Mouse (Mus musculus): Measurements from ENCODE around the gene Cysrt1. TPM values are rescaled to one million over a fixed set of nuclear protein-coding genes. Genes with fewer than 3 reads are reported as not detected.

Gene Cysrt1
- polyA plus RNA-seq, 1 experiment from 2014 or later: 0.26 TPM

DNA sequence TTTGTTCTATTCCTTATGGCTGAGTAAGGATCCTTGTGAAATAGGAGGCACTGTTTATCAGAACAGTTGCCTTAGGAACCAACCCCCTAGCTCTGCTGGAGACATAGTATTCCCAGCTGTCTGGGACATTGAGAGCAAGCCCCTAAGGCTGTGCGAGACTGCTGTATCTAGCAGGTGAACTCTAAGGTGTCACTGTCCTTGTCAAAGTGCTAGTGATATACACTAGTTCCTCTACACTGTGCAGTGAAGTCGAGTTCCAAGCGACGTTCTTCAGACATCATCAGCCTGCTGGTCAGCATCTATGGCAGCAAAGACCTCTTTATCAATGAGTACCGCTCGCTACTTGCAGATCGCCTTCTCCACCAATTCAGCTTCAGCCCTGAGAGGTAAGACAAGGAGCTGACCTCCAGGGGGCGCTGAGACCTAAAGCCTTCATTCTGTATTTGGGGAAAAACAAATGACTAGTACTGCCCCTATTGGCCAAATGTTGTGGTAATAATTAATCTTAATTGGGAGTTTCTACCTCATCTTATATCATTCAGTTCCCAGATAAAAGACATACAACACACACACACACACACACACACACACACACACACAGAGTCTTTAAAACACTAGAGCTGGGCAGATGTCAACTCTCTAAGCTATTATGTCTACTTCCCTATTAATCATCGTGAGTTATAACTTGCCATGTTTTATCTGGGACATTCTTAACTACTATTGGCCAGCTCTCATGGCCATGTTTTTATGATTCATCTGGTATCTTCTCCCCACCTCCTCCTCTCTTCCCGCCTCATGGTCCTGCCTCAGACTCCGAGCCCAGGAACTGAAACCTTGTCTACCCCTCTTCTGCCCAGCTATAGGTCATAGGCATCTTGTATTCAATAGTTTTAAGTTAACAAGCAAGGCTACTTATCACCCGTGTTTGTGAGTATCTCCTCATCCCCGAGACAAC, 37.0 kb upstream of the Cysrt1 start:
- Histone ChIP-seq H3K4me1 (peaks cover 2% of the 10 kb centered on the region), H3K36me3 (replicated peaks) (peaks cover 60% of the 10 kb centered on the region), H3K27me3 (replicated peaks) (no peaks in the 10 kb centered on the region), H3K4me3 (no peak overlapping the region), H3K9me3 (no peaks in the 10 kb centered on the region), H3K4me2 (no peak overlapping the region), H3K27ac (no peak overlapping the region), H3K9ac (no peak overlapping the region)
- peak; percentile 41 for ATAC-seq (replicated peaks)
- WGBS: 63% methylated on average over 13 of the region's 13 CpGs

DNA sequence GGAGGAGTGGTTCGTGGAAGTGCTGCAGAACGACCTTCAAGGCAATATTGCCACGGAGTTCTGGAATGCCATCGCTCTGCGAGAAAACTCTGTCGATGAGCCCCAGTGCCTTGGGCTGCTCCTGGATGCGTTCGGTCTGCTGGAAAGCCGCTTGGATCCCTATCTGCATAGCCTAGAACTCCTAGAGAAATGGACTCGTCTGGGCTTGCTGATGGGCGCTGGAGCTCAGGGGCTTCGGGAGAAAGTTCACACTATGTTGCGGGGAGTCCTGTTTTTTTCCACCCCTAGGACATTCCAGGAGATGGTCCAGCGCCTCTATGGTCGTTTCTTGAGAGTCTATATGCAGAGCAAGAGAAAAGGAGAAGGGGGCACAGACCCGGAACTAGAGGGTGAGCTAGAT, 30.8 kb upstream of the Cysrt1 start:
- WGBS: 46% methylated on average over 16 of the region's 16 CpGs
- peak overlapping the region; percentile 83 for H3K27ac ChIP-seq

DNA sequence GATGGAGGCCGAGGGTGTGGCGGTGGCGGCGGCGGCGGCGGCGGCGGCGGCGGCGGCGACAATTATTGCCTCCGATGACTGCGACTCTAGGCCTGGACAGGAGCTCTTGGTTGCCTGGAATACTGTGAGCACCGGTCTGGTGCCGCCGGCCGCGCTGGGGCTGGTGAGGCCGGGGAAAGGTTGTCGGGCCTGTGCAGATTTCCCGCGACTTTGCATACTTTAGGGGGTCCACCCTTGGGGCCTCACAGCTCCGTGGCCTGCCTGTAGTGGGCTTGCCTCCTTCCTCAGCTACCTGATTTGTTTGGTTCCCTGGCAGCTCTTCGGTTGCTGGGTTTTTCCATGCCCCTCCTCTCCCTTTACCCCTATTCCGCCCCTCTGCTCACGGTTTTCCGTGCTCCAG, 30.3 kb upstream of the Cysrt1 start:
- Histone ChIP-seq H3K4me1 (peaks cover 36% of the 10 kb centered on the region), H3K36me3 (replicated peaks) (peaks cover 45% of the 10 kb centered on the region), H3K27me3 (replicated peaks) (no peaks in the 10 kb centered on the region), H3K27ac (peak overlapping the region; percentile 83), H3K9ac (peak overlapping the region; percentile 91), H3K9me3 (no peaks in the 10 kb centered on the region), H3K4me3 (peak overlapping the region; percentile 83), H3K4me2 (peak overlapping the region; percentile 74)
- ATAC-seq (replicated peaks): peak; percentile 79
- WGBS: under 1% methylated on average over 29 of the region's 29 CpGs

More for the DNA sequence above, 30.8 kb upstream of the Cysrt1 start:
- H3K36me3 ChIP-seq (replicated peaks): peaks cover 47% of the 10 kb centered on the region
- H3K4me2 ChIP-seq: peak overlapping the region; percentile 74
- H3K4me1 ChIP-seq: peaks cover 31% of the 10 kb centered on the region
- no peaks in the 10 kb centered on the region for H3K27me3 ChIP-seq (replicated peaks)
- no peaks in the 10 kb centered on the region for H3K9me3 ChIP-seq
- peak overlapping the region; percentile 91 for H3K9ac ChIP-seq
- peak overlapping the region; percentile 83 for H3K4me3 ChIP-seq
- ATAC-seq (replicated peaks): no peak

GRCm38 (mm10) chr2:25271827-25272511, 29.7 kb upstream of the Cysrt1 start, which contains the start of the genes Ssna1 and Anapc2:
Gene Ssna1, minus strand, starts transcription at chr2:25272438.
Gene Anapc2, plus strand, starts transcription at chr2:25272478.
- Histone ChIP-seq H3K27ac (peak within 1 kb of the TSS; percentile 83), H3K4me1 (peaks cover 41% of the 10 kb centered on the region), H3K36me3 (replicated peaks) (peaks cover 39% of the 10 kb centered on the region), H3K9me3 (no peaks in the 10 kb centered on the region), H3K4me2 (peak within 1 kb of the TSS; percentile 74), H3K4me3 (peak within 1 kb of the TSS; percentile 83), H3K27me3 (replicated peaks) (no peaks in the 10 kb centered on the region), H3K9ac (peak within 1 kb of the TSS; percentile 91)
- peak; percentile 95 for ATAC-seq (replicated peaks)
- under 1% methylated on average over 55 of the region's 55 CpGs for WGBS

GRCm38 (mm10) chr2:25267746-25268309, 25.6 kb upstream of the Cysrt1 start:
- no peak overlapping the region for H3K9ac ChIP-seq
- 70% methylated on average over 4 of the region's 4 CpGs for WGBS
- peaks cover 65% of the 10 kb centered on the region for H3K4me1 ChIP-seq
- H3K9me3 ChIP-seq: no peaks in the 10 kb centered on the region
- no peak overlapping the region for H3K27ac ChIP-seq
- no peak overlapping the region for H3K4me3 ChIP-seq
- H3K27me3 ChIP-seq (replicated peaks): peaks cover 8% of the 10 kb centered on the region; the same call in 1 of the 2 replicates
- no peak overlapping the region for H3K4me2 ChIP-seq
- H3K36me3 ChIP-seq (replicated peaks): peaks cover 13% of the 10 kb centered on the region
- ATAC-seq (replicated peaks): no peak

- Histone ChIP-seq H3K4me3 (no peak overlapping the region), H3K27ac (no peak overlapping the region)
Measured at GRCm38 (mm10) chr2:25267241-25267640, 25.0 kb upstream of the Cysrt1 start.

GRCm38 (mm10) chr2:25266720-25267119, 24.5 kb upstream of the Cysrt1 start:
- Histone ChIP-seq H3K4me1 (peaks cover 68% of the 10 kb centered on the region), H3K9ac (peak overlapping the region; percentile 7), H3K4me2 (peak overlapping the region; percentile 99), H3K4me3 (no peak overlapping the region), H3K9me3 (no peaks in the 10 kb centered on the region), H3K27ac (no peak overlapping the region), H3K27me3 (replicated peaks) (peaks cover 8% of the 10 kb centered on the region; the same call in 1 of the 2 replicates), H3K36me3 (replicated peaks) (peaks cover 13% of the 10 kb centered on the region)
- 48% methylated on average over 2 of the region's 2 CpGs for WGBS
- no peak for ATAC-seq (replicated peaks)

More at GRCm38 (mm10) chr2:25267241-25267640, 25.0 kb upstream of the Cysrt1 start:
- H3K27me3 ChIP-seq (replicated peaks): peaks cover 8% of the 10 kb centered on the region; the same call in 1 of the 2 replicates
- peaks cover 13% of the 10 kb centered on the region for H3K36me3 ChIP-seq (replicated peaks)
- H3K4me1 ChIP-seq: peaks cover 65% of the 10 kb centered on the region
- H3K4me2 ChIP-seq: peak overlapping the region; percentile 99
- no peaks in the 10 kb centered on the region for H3K9me3 ChIP-seq
- no peak for ATAC-seq (replicated peaks)
- H3K9ac ChIP-seq: no peak overlapping the region

- H3K9ac ChIP-seq: peak overlapping the region; percentile 7
- no peak for ATAC-seq (replicated peaks)
- H3K4me3 ChIP-seq: no peak overlapping the region
- H3K36me3 ChIP-seq (replicated peaks): peaks cover 13% of the 10 kb centered on the region
- 64% methylated on average over 6 of the region's 6 CpGs for WGBS
- no peaks in the 10 kb centered on the region for H3K9me3 ChIP-seq
- H3K4me2 ChIP-seq: peak overlapping the region; percentile 99
- peaks cover 63% of the 10 kb centered on the region for H3K4me1 ChIP-seq
- peaks cover 8% of the 10 kb centered on the region; the same call in 1 of the 2 replicates for H3K27me3 ChIP-seq (replicated peaks)
- H3K27ac ChIP-seq: no peak overlapping the region
Measured at GRCm38 (mm10) chr2:25265897-25266656, 23.8 kb upstream of the Cysrt1 start.

GRCm38 (mm10) chr2:25264851-25265250, 22.6 kb upstream of the Cysrt1 start:
- H3K4me1 ChIP-seq: peaks cover 57% of the 10 kb centered on the region
- H3K4me3 ChIP-seq: 0 out of 2 replicates have a peak overlapping the region, but pooled peaks have one; percentile 5
- H3K9me3 ChIP-seq: no peaks in the 10 kb centered on the region
- ATAC-seq (replicated peaks): no peak
- peaks cover 8% of the 10 kb centered on the region; the same call in 1 of the 2 replicates for H3K27me3 ChIP-seq (replicated peaks)
- no peak overlapping the region for H3K27ac ChIP-seq
- H3K4me2 ChIP-seq: peak overlapping the region; percentile 99
- H3K9ac ChIP-seq: peak overlapping the region; percentile 36
- WGBS: 78% methylated on average over 3 of the region's 3 CpGs
- peaks cover 5% of the 10 kb centered on the region for H3K36me3 ChIP-seq (replicated peaks)

DNA sequence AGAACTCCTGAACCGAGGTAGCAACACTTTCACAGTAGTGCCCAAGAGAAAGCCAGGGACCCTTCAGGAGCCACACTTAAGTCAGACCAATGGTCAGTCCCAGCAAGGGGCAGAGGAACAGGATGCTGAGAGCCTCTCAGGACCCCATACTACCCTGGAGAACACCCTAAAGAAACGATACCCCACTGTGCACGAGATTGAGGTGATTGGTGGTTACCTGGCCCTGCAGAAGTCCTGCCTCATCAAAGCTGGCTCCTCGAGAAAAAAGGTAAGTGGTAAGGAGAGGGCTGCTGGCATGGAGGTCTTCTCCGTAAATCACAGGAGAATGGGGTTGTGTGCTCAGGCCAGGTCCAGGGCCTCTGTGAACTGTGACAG, 22.0 kb upstream of the Cysrt1 start:
- Histone ChIP-seq H3K4me2 (peak overlapping the region; percentile 99), H3K9me3 (no peaks in the 10 kb centered on the region), H3K9ac (peak overlapping the region; percentile 36; the same call in 1 of the 2 replicates), H3K4me3 (peak overlapping the region; percentile 81), H3K27me3 (replicated peaks) (peaks cover 8% of the 10 kb centered on the region; the same call in 1 of the 2 replicates), H3K36me3 (replicated peaks) (no peaks in the 10 kb centered on the region; the same call in 1 of the 2 replicates), H3K27ac (no peak overlapping the region), H3K4me1 (peaks cover 57% of the 10 kb centered on the region)
- 79% methylated on average over 5 of the region's 5 CpGs for WGBS
- ATAC-seq (replicated peaks): no peak

DNA sequence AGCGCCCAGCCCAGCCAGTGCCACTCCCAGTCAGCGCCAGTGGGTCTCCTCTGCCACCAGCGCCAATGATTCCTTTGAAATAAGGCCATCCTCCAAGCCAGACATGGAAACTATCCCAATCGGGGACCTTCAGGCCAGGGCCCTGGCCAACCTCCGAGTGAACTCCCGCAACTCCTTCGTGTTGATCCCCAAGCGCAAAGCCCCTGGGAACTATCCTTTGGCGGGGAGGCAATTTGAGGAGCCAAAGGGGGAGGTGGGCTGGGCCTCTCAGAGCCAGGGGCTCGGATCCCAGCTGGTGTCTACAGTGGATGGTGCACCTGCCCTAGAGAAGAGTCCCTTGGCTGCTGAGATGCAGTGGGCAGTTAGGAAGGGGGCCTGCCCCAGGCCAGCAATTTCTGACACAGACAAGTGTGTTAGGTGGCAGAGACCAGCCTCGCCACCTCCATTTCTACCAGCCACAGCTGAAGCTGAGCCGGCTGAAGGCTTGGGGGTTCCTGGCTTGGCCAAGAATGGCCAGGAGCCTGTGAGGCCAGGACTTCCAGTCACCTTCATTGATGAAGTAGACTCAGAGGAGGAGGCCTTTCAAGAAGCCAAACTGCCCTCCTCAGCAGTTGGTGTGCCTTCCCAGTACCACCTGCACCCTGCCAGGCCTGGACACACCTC, 21.5 kb upstream of the Cysrt1 start:
- H3K9ac ChIP-seq: peak overlapping the region; percentile 71
- H3K4me2 ChIP-seq: peak overlapping the region; percentile 99
- ATAC-seq (replicated peaks): no peak
- WGBS: 22% methylated on average over 12 of the region's 12 CpGs
- H3K36me3 ChIP-seq (replicated peaks): no peaks in the 10 kb centered on the region
- no peak overlapping the region for H3K27ac ChIP-seq
- peaks cover 57% of the 10 kb centered on the region for H3K4me1 ChIP-seq
- peaks cover 8% of the 10 kb centered on the region; the same call in 1 of the 2 replicates for H3K27me3 ChIP-seq (replicated peaks)
- H3K9me3 ChIP-seq: no peaks in the 10 kb centered on the region
- peak overlapping the region; percentile 81 for H3K4me3 ChIP-seq
